Mouse (Mus musculus) layer of hippocampus, adult 18-20 months (tissue): ENCODE data around the gene Idua. TPM values are rescaled to one million over a fixed set of nuclear protein-coding genes. Genes with fewer than 3 reads are reported as not detected.

Experiments used
- DNase-seq, 2 experiments: peaks; one replicate each; pipeline ENCODE4 v3.0.0; 2022; ENCODE audit warnings: low spot score in 2 of 2
- total RNA-seq, 2 experiments: library from RNA; stranded (reverse); gene quantifications; 2 replicates each; pipeline ENCODE4 v1.2.3; 2021

Idua gene
- total RNA-seq, 2 experiments from 2014 or later: 15.0 to 16.1 TPM

- no peak for DNase-seq
These were observed 57.9 kb downstream of the Idua start for GRCm38 (mm10) chr5:108718051-108718450.

- no peak for DNase-seq
These were observed 59.6 kb downstream of the Idua start for GRCm38 (mm10) chr5:108719761-108720160.

- no peak for DNase-seq
These were observed 63.9 kb downstream of the Idua start for GRCm38 (mm10) chr5:108724006-108724405.

GRCm38 (mm10) chr5:108726557-108727248 lies 66.6 kb downstream of the Idua start:
- peak; percentile 50 to 91 for DNase-seq

GRCm38 (mm10) chr5:108727425-108727824 lies 67.3 kb downstream of the Idua start:
- no peak for DNase-seq

Other genes with a start within 250 kb of the Idua start
- 100 to 1,000 TPM; 253 to 278 TPM for gene Atp5k, start 225.9 kb upstream of the Idua start, total RNA-seq
- 1 to 10 TPM; 1.2 to 1.6 TPM for gene Mfsd7a, start 211.4 kb upstream of the Idua start, total RNA-seq
- gene Pcgf3, start 199.1 kb upstream of the Idua start, total RNA-seq: 10 to 100 TPM; 45.4 to 47.4 TPM
- gene Cplx1, start 110.3 kb upstream of the Idua start, total RNA-seq: 100 to 1,000 TPM; 575 to 577 TPM
- 10 to 100 TPM; 89.7 to 93.0 TPM for gene Gak, start 30.6 kb upstream of the Idua start, total RNA-seq
- 10 to 100 TPM; 38.5 to 41.3 TPM for gene Tmem175, start 30.6 kb upstream of the Idua start, total RNA-seq
- 10 to 100 TPM; 45.4 to 46.9 TPM for gene Dgkq, start 9.3 kb downstream of the Idua start, total RNA-seq
- 1 to 10 TPM in 1 of 2 experiments, under 1 TPM in 1; 0.96 to 1.4 TPM for gene Slc26a1, start 15.2 kb downstream of the Idua start, total RNA-seq
- 10 to 100 TPM; 21.9 to 23.3 TPM for gene Fgfrl1, start 32.1 kb downstream of the Idua start, total RNA-seq
- gene Rnf212, start 114.7 kb downstream of the Idua start, total RNA-seq: not detected
- not detected for gene Tmed11, start 135.0 kb downstream of the Idua start, total RNA-seq
- not detected for gene Vmn2r8, start 148.5 kb downstream of the Idua start, total RNA-seq
- not detected for gene Vmn2r9, start 192.3 kb downstream of the Idua start, total RNA-seq